Mouse (Mus musculus): ENCODE data around the gene Ptpn1. TPM values are rescaled to one million over a fixed set of nuclear protein-coding genes. Genes with fewer than 3 reads are reported as not detected.

Gene Ptpn1
- total and polyA plus RNA-seq, 2 experiments = 6.5 to 20.2 TPM

- Histone ChIP-seq H3K79me2 (ENCODE audit: control insufficient read depth, insufficient read depth, low read length) (peaks cover 10% of the 10 kb centered on the region), H3K9ac (ENCODE audit: low read depth, low read length) (no peak overlapping the region), H3K27me3 (ENCODE audit: control insufficient read depth, insufficient read depth, low read length) (no peaks in the 10 kb centered on the region), H3K36me3 (ENCODE audit: control insufficient read depth, insufficient read depth, low read length) (peaks cover 11% of the 10 kb centered on the region; the same call in 1 of the 2 replicates), H3K4me1 (ENCODE audit: control insufficient read depth, insufficient read depth, low read length) (peaks cover 25% of the 10 kb centered on the region), H3K27ac (replicated peaks; ENCODE audit: insufficient read depth, low read depth, low read length) (no peak overlapping the region), H3K4me3 (ENCODE audit: insufficient read depth, low read depth, low read length) (no peak overlapping the region)
- TF ChIP-seq CTCF (IDR thresholded peaks at IDR 0.05; ENCODE audit: low read depth, low read length) (no peak), POLR2A (IDR thresholded peaks at IDR 0.05; ENCODE audit: extremely low read depth, insufficient read depth, low read length) (no peak)
- 94% methylated on average over 4 of the region's 4 CpGs for WGBS
- no peak for DNase-seq (ENCODE audit: extremely low read depth, low read depth, low spot score)
Observed at GRCm38 (mm10) chr2:167963176-167963575, 31.3 kb downstream of the Ptpn1 start.

- no peak for DNase-seq (ENCODE audit: extremely low read depth, low read depth, low spot score)
- WGBS = 88% methylated on average over 9 of the region's 9 CpGs
- Histone ChIP-seq H3K79me2 (ENCODE audit: control insufficient read depth, insufficient read depth, low read length) (peaks cover 10% of the 10 kb centered on the region), H3K4me1 (ENCODE audit: control insufficient read depth, insufficient read depth, low read length) (peaks cover 20% of the 10 kb centered on the region), H3K27me3 (ENCODE audit: control insufficient read depth, insufficient read depth, low read length) (no peaks in the 10 kb centered on the region), H3K9ac (ENCODE audit: low read depth, low read length) (no peak overlapping the region), H3K27ac (replicated peaks; ENCODE audit: insufficient read depth, low read depth, low read length) (no peak overlapping the region), H3K4me3 (ENCODE audit: insufficient read depth, low read depth, low read length) (no peak overlapping the region), H3K36me3 (ENCODE audit: control insufficient read depth, insufficient read depth, low read length) (peaks cover 11% of the 10 kb centered on the region; the same call in 1 of the 2 replicates)
- TF ChIP-seq POLR2A (IDR thresholded peaks at IDR 0.05; ENCODE audit: extremely low read depth, insufficient read depth, low read length) (no peak), CTCF (IDR thresholded peaks at IDR 0.05; ENCODE audit: low read depth, low read length) (no peak)
Observed at GRCm38 (mm10) chr2:167963778-167964300, 32.0 kb downstream of the Ptpn1 start.

GRCm38 (mm10) chr2:167964320-167964719, 32.5 kb downstream of the Ptpn1 start:
- H3K4me3 ChIP-seq (ENCODE audit: insufficient read depth, low read depth, low read length) = no peak overlapping the region
- WGBS = 90% methylated on average over 9 of the region's 9 CpGs
- H3K27ac ChIP-seq (replicated peaks; ENCODE audit: insufficient read depth, low read depth, low read length) = no peak overlapping the region
- no peaks in the 10 kb centered on the region for H3K27me3 ChIP-seq (ENCODE audit: control insufficient read depth, insufficient read depth, low read length)
- no peak for DNase-seq (ENCODE audit: extremely low read depth, low read depth, low spot score)
- peaks cover 17% of the 10 kb centered on the region for H3K4me1 ChIP-seq (ENCODE audit: control insufficient read depth, insufficient read depth, low read length)
- no peak overlapping the region for H3K9ac ChIP-seq (ENCODE audit: low read depth, low read length)
- peaks cover 10% of the 10 kb centered on the region for H3K79me2 ChIP-seq (ENCODE audit: control insufficient read depth, insufficient read depth, low read length)
- H3K36me3 ChIP-seq (ENCODE audit: control insufficient read depth, insufficient read depth, low read length) = peaks cover 11% of the 10 kb centered on the region; the same call in 1 of the 2 replicates
- no peak for TF ChIP-seq POLR2A (IDR thresholded peaks at IDR 0.05; ENCODE audit: extremely low read depth, insufficient read depth, low read length)
- TF ChIP-seq CTCF (IDR thresholded peaks at IDR 0.05; ENCODE audit: low read depth, low read length) = no peak

DNA sequence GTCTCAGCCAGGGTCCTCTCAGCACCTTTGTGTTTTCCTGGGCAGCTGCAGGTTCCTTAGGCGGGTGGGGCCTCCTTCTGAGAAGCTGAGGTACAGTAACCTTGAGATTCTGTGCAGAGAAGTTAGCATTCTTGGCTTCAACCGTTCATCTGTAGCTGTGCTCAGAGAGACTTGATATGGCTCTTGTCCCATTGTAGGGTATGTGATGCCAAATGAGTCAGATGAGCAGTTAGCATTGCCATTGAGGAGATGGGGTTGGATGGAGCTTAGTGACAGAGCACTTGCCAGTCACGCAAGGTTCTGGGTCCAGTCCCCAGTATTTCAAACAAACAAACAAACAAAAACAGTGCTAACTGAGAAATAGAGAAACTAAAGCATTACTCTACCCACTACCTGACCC, 34.1 kb downstream of the Ptpn1 start:
- DNase-seq (ENCODE audit: extremely low read depth, low read depth, low spot score) = no peak
- H3K4me1 ChIP-seq (ENCODE audit: control insufficient read depth, insufficient read depth, low read length) = 0 out of 2 replicates have a peak, but pooled peaks cover 3% of the 10 kb centered on the region
- H3K9ac ChIP-seq (ENCODE audit: low read depth, low read length) = no peak overlapping the region
- TF ChIP-seq CTCF (IDR thresholded peaks at IDR 0.05; ENCODE audit: low read depth, low read length) (no peak), POLR2A (IDR thresholded peaks at IDR 0.05; ENCODE audit: extremely low read depth, insufficient read depth, low read length) (no peak)
- no peak overlapping the region for H3K4me3 ChIP-seq (ENCODE audit: insufficient read depth, low read depth, low read length)
- no peak overlapping the region for H3K27ac ChIP-seq (replicated peaks; ENCODE audit: insufficient read depth, low read depth, low read length)
- 95% methylated on average over 3 of the region's 3 CpGs for WGBS
- H3K27me3 ChIP-seq (ENCODE audit: control insufficient read depth, insufficient read depth, low read length) = no peaks in the 10 kb centered on the region
- peaks cover 11% of the 10 kb centered on the region; the same call in 1 of the 2 replicates for H3K36me3 ChIP-seq (ENCODE audit: control insufficient read depth, insufficient read depth, low read length)
- peaks cover 7% of the 10 kb centered on the region for H3K79me2 ChIP-seq (ENCODE audit: control insufficient read depth, insufficient read depth, low read length)

DNA sequence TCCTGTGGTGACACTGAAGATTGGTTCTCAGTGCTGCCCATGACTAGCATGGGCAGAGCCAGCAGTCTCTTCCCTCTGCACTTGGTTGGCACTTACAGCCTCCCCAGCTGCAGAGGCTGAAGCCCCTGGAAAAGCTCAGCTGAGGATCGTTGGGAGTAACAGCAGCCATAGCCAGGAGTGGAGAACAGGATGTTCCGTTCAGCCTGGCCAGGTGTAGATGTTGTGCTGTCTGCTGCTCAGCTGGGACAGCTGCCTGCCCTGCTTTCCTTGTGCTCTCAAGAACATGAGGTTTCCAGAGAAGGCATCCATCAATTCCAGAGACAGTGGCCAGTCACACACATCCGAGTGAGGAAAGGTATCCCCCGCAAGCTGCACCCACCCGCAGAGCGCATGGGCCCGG, 36.6 kb downstream of the Ptpn1 start:
- WGBS = 92% methylated on average over 7 of the region's 7 CpGs
- TF ChIP-seq CTCF (IDR thresholded peaks at IDR 0.05; ENCODE audit: low read depth, low read length) (no peak), POLR2A (IDR thresholded peaks at IDR 0.05; ENCODE audit: extremely low read depth, insufficient read depth, low read length) (no peak)
- no peak for DNase-seq (ENCODE audit: extremely low read depth, low read depth, low spot score)

DNA sequence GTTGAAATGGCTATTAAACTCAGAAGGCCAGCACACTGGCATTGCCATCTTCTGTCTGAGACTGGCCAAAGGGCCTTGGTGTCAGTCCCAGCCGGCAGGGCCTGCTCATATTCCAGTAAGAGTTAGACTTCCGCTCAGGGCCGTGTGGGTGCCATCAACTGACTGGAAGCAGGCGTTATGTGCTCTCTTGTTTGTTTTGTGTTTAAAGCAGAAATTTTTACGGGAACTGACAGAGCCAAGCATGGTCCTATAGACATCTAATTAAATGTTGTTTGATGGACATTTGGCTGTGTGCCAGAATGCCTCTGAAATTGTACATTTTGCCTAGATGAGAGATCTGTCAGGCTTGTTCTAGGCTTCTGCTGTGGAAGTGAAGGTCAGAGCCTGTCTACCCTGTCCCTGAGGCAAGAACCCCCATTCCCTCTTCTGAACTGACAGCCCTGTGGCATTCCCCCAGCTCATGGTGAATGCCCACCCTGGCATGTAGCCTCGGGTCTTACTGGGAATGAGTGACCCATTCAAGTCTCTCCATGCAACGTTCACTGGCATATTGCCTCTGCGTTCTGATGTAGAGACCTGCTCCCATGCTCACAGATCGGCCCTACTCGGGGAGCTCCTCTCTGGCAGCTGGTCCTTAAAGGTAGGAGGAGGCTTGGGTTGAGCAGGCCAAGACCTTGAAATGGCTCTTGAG, 38.1 kb downstream of the Ptpn1 start:
- Histone ChIP-seq H3K4me1 (ENCODE audit: control insufficient read depth, insufficient read depth, low read length) (no peaks in the 10 kb centered on the region; the same call in 1 of the 2 replicates), H3K79me2 (ENCODE audit: control insufficient read depth, insufficient read depth, low read length) (no peaks in the 10 kb centered on the region), H3K27ac (replicated peaks; ENCODE audit: insufficient read depth, low read depth, low read length) (no peak overlapping the region), H3K27me3 (ENCODE audit: control insufficient read depth, insufficient read depth, low read length) (no peaks in the 10 kb centered on the region), H3K9ac (ENCODE audit: low read depth, low read length) (no peak overlapping the region), H3K36me3 (ENCODE audit: control insufficient read depth, insufficient read depth, low read length) (peaks cover 7% of the 10 kb centered on the region; the same call in 1 of the 2 replicates), H3K4me3 (ENCODE audit: insufficient read depth, low read depth, low read length) (no peak overlapping the region)
- WGBS = 89% methylated on average over 10 of the region's 10 CpGs
- TF ChIP-seq POLR2A (IDR thresholded peaks at IDR 0.05; ENCODE audit: extremely low read depth, insufficient read depth, low read length) (no peak), CTCF (IDR thresholded peaks at IDR 0.05; ENCODE audit: low read depth, low read length) (no peak)
- no peak for DNase-seq (ENCODE audit: extremely low read depth, low read depth, low spot score)

More for the DNA sequence above, 36.6 kb downstream of the Ptpn1 start:
- H3K9ac ChIP-seq (ENCODE audit: low read depth, low read length) = no peak overlapping the region
- H3K79me2 ChIP-seq (ENCODE audit: control insufficient read depth, insufficient read depth, low read length) = no peaks in the 10 kb centered on the region
- no peak overlapping the region for H3K27ac ChIP-seq (replicated peaks; ENCODE audit: insufficient read depth, low read depth, low read length)
- no peak overlapping the region for H3K4me3 ChIP-seq (ENCODE audit: insufficient read depth, low read depth, low read length)
- peaks cover 11% of the 10 kb centered on the region; the same call in 1 of the 2 replicates for H3K36me3 ChIP-seq (ENCODE audit: control insufficient read depth, insufficient read depth, low read length)
- no peaks in the 10 kb centered on the region for H3K27me3 ChIP-seq (ENCODE audit: control insufficient read depth, insufficient read depth, low read length)
- no peaks in the 10 kb centered on the region for H3K4me1 ChIP-seq (ENCODE audit: control insufficient read depth, insufficient read depth, low read length)

Data from liver, adult 2 months (tissue).